Comparison of ENCODE assay signal across 8 mouse cellular contexts in the genomic region with DNA sequence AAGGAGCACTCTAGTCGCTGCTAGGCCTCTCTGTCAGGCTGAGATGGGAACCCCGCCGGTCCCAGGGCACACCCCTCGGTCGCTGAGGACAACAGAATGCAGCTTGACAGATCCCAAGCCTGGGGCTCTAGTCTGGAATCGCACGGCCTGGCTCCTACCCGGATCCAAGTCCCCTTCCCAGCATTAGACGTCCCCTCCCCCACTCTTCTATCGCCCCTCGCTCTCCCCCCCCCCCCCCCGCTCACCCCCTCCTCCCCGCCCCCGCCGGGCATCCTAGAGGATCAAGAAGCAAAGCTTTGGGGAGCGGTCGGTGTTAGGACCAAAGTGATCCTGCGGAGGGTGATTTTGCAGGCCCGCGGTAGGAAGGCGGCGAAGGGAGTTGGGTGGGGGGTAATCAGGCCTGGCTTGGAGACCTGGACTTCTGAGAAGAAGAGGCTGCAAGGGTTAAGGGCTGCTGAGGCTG. TPM values are rescaled to one million over a fixed set of nuclear protein-coding genes. Genes with fewer than 3 reads are reported as not detected.
A peak's percentile ranks its signal among the peaks of the same experiment; 100 is the strongest.
DNase-seq lines count a peak whose midpoint lies in the region; ATAC-seq and TF ChIP-seq lines count a peak whose summit lies in the region.

No protein-coding gene starts in this region.

- peak; percentile 38 for ATAC-seq in intestine, embryonic 16.5 days
- no peak for ATAC-seq in monocyte, adult 5-6 weeks (replicated peaks; ENCODE audit: insufficient number of reproducible peaks, low FRiP score, low TSS enrichment, poor library complexity, severe bottlenecking)

- H3K4me1 ChIP-seq in forebrain, embryonic 10.5 days = peaks cover 26% of the 10 kb centered on the region
- H3K4me1 ChIP-seq in intestine, embryonic 16.5 days (ENCODE audit: control insufficient read depth, insufficient read depth, low read length) = peaks cover 5% of the 10 kb centered on the region
- H3K4me1 ChIP-seq in midbrain, embryonic 10.5 days = peaks cover 29% of the 10 kb centered on the region

- no peak for TF ChIP-seq CTCF in layer of hippocampus, adult 2 months (conservative IDR thresholded peaks at IDR 0.05)

- 0% methylated on average over 16 of the region's 22 CpGs for WGBS in forebrain, embryonic 10.5 days
- WGBS in intestine, embryonic 16.5 days = under 1% methylated on average over 17 of the region's 22 CpGs
- under 1% methylated on average over 19 of the region's 22 CpGs for WGBS in midbrain, embryonic 10.5 days

- H3K27me3 ChIP-seq in forebrain, embryonic 10.5 days (ENCODE audit: poor library complexity, severe bottlenecking) = peaks cover 7% of the 10 kb centered on the region
- no peaks in the 10 kb centered on the region for H3K27me3 ChIP-seq in intestine, embryonic 16.5 days (replicated peaks; ENCODE audit: control insufficient read depth, insufficient read depth, low read length)
- peaks cover 11% of the 10 kb centered on the region; the same call in 1 of the 2 replicates for H3K27me3 ChIP-seq in midbrain, embryonic 10.5 days (ENCODE audit: low read depth, poor library complexity, severe bottlenecking)

- peak overlapping the region; percentile 65 for H3K9ac ChIP-seq in intestine, embryonic 16.5 days (ENCODE audit: low read depth, low read length)

- peak overlapping the region; percentile 88 for H3K4me2 ChIP-seq in intestine, embryonic 16.5 days (ENCODE audit: low read depth, low read length)

- DNase-seq in layer of hippocampus, adult 2 months (ENCODE audit: low spot score in 2 of 2) = no peak
- DNase-seq in layer of hippocampus, adult 18-20 months (ENCODE audit: low spot score in 2 of 2) = no peak
- peak; percentile 51 for DNase-seq in ZHBTc4 (ENCODE audit: low read depth, low spot score)
- peak; percentile 57 for DNase-seq in forebrain, embryonic 10.5 days (ENCODE audit: extremely low spot score, low spot score)
- DNase-seq in midbrain, embryonic 10.5 days (ENCODE audit: low spot score) = no peak
- no peak for DNase-seq in frontal cortex, postnatal 10 days (ENCODE audit: low spot score in 2 of 2)

- no peaks in the 10 kb centered on the region; the same call in 1 of the 2 replicates for H3K36me3 ChIP-seq in forebrain, embryonic 10.5 days (replicated peaks)
- H3K36me3 ChIP-seq in intestine, embryonic 16.5 days (ENCODE audit: control insufficient read depth, insufficient read depth, low read length) = no peaks in the 10 kb centered on the region
- no peaks in the 10 kb centered on the region for H3K36me3 ChIP-seq in midbrain, embryonic 10.5 days

- H3K27ac ChIP-seq in layer of hippocampus, adult 2 months = peak overlapping the region; percentile 95
- H3K27ac ChIP-seq in forebrain, embryonic 10.5 days = peak overlapping the region; percentile 95
- 0 out of 2 replicates have a peak overlapping the region, but pooled peaks have one; percentile 15 for H3K27ac ChIP-seq in intestine, embryonic 16.5 days (ENCODE audit: low read length)
- H3K27ac ChIP-seq in midbrain, embryonic 10.5 days (replicated peaks) = peak overlapping the region; percentile 95

- H3K9me3 ChIP-seq in forebrain, embryonic 10.5 days = no peaks in the 10 kb centered on the region
- H3K9me3 ChIP-seq in intestine, embryonic 16.5 days (ENCODE audit: control insufficient read depth, low read length) = no peaks in the 10 kb centered on the region
- no peaks in the 10 kb centered on the region for H3K9me3 ChIP-seq in midbrain, embryonic 10.5 days (replicated peaks)

- peak overlapping the region; percentile 94 for H3K4me3 ChIP-seq in layer of hippocampus, adult 2 months
- peak overlapping the region; percentile 83 for H3K4me3 ChIP-seq in forebrain, embryonic 10.5 days
- H3K4me3 ChIP-seq in intestine, embryonic 16.5 days (ENCODE audit: low read length) = peak overlapping the region; percentile 74
- H3K4me3 ChIP-seq in midbrain, embryonic 10.5 days = peak overlapping the region; percentile 88

RNA-seq across cellular contexts. Expression of gene Apbb1, which starts 0.8 kb away (rescaled TPM):
- total RNA-seq in layer of hippocampus, adult 2 months (2021) = 100 to 1,000 TPM; 360 to 370 TPM
- 100 to 1,000 TPM; 382 to 388 TPM for total RNA-seq in layer of hippocampus, adult 18-20 months (2021)
- polyA plus RNA-seq in forebrain, embryonic 10.5 days (2016; fragmentation: Nextera tagmentation; extraction: Ambion mirVana) = 105 and 106 TPM in 2 replicates
- polyA plus RNA-seq in intestine, embryonic 16.5 days (2015; fragmentation: Nextera tagmentation; extraction: Ambion mirVana) = 29.2 and 35.2 TPM in 2 replicates
- 112 and 134 TPM in 2 replicates for polyA plus RNA-seq in midbrain, embryonic 10.5 days (2016; fragmentation: Nextera tagmentation; extraction: Ambion mirVana)
- total RNA-seq in monocyte, adult 5-6 weeks (2017) = 6.0 to 25.3 TPM (median 10.9 TPM) in 3 replicates

RNA-seq across cellular contexts. Expression of gene Hpx, which starts 19.3 kb away (rescaled TPM):
- under 1 TPM in 1 of 2 experiments, not detected in 1; 0.23 TPM for total RNA-seq in layer of hippocampus, adult 2 months (2021)
- under 1 TPM in 1 of 2 experiments, not detected in 1; 0.42 TPM for total RNA-seq in layer of hippocampus, adult 18-20 months (2021)
- 0.33 TPM in 1 of 2 replicates, not detected in the other for polyA plus RNA-seq in forebrain, embryonic 10.5 days (2016; fragmentation: Nextera tagmentation; extraction: Ambion mirVana)
- polyA plus RNA-seq in intestine, embryonic 16.5 days (2015; fragmentation: Nextera tagmentation; extraction: Ambion mirVana) = 3.0 and 7.5 TPM in 2 replicates
- 0.07 and 0.17 TPM in 2 replicates for polyA plus RNA-seq in midbrain, embryonic 10.5 days (2016; fragmentation: Nextera tagmentation; extraction: Ambion mirVana)
- total RNA-seq in monocyte, adult 5-6 weeks (2017) = not detected in 3 replicates

RNA-seq across cellular contexts. Expression of gene Smpd1, which starts 26.5 kb away (rescaled TPM):
- 10 to 100 TPM; 82.7 to 86.2 TPM for total RNA-seq in layer of hippocampus, adult 2 months (2021)
- 10 to 100 TPM; 83.8 to 89.3 TPM for total RNA-seq in layer of hippocampus, adult 18-20 months (2021)
- polyA plus RNA-seq in forebrain, embryonic 10.5 days (2016; fragmentation: Nextera tagmentation; extraction: Ambion mirVana) = 29.0 and 29.7 TPM in 2 replicates
- 32.8 and 33.0 TPM in 2 replicates for polyA plus RNA-seq in intestine, embryonic 16.5 days (2015; fragmentation: Nextera tagmentation; extraction: Ambion mirVana)
- 34.2 and 41.7 TPM in 2 replicates for polyA plus RNA-seq in midbrain, embryonic 10.5 days (2016; fragmentation: Nextera tagmentation; extraction: Ambion mirVana)
- total RNA-seq in monocyte, adult 5-6 weeks (2017) = 20.2 to 29.2 TPM (median 28.0 TPM) in 3 replicates

RNA-seq across cellular contexts. Expression of gene Trim3, which starts 52.7 kb away (rescaled TPM):
- 100 to 1,000 TPM; 140 to 142 TPM for total RNA-seq in layer of hippocampus, adult 2 months (2021)
- total RNA-seq in layer of hippocampus, adult 18-20 months (2021) = 100 to 1,000 TPM; 122 to 136 TPM
- 25.9 and 27.8 TPM in 2 replicates for polyA plus RNA-seq in forebrain, embryonic 10.5 days (2016; fragmentation: Nextera tagmentation; extraction: Ambion mirVana)
- 18.0 and 19.1 TPM in 2 replicates for polyA plus RNA-seq in intestine, embryonic 16.5 days (2015; fragmentation: Nextera tagmentation; extraction: Ambion mirVana)
- polyA plus RNA-seq in midbrain, embryonic 10.5 days (2016; fragmentation: Nextera tagmentation; extraction: Ambion mirVana) = 30.3 and 36.0 TPM in 2 replicates
- total RNA-seq in monocyte, adult 5-6 weeks (2017) = 4.9 to 26.3 TPM (median 23.4 TPM) in 3 replicates

RNA-seq across cellular contexts. Expression of gene Timm10b, which starts 59.2 kb away (rescaled TPM):
- total RNA-seq in layer of hippocampus, adult 2 months (2021) = 10 to 100 TPM; 67.4 to 73.7 TPM
- total RNA-seq in layer of hippocampus, adult 18-20 months (2021) = 10 to 100 TPM; 69.2 to 73.6 TPM
- 145 and 163 TPM in 2 replicates for polyA plus RNA-seq in forebrain, embryonic 10.5 days (2016; fragmentation: Nextera tagmentation; extraction: Ambion mirVana)
- 188 and 200 TPM in 2 replicates for polyA plus RNA-seq in intestine, embryonic 16.5 days (2015; fragmentation: Nextera tagmentation; extraction: Ambion mirVana)
- 164 TPM in 2 replicates for polyA plus RNA-seq in midbrain, embryonic 10.5 days (2016; fragmentation: Nextera tagmentation; extraction: Ambion mirVana)
- total RNA-seq in monocyte, adult 5-6 weeks (2017) = 57.4 to 73.7 TPM (median 68.2 TPM) in 3 replicates

Comparison
In these comparisons a context has a peak if more than half of its experiments do, and no peak if none do; other contexts are left out.
1. DNase-seq: peak in ZHBTc4 (single experiment) and forebrain, embryonic 10.5 days (single experiment); none in layer of hippocampus, adult 2 months (0 of 2), layer of hippocampus, adult 18-20 months (0 of 2), midbrain, embryonic 10.5 days (single experiment) and frontal cortex, postnatal 10 days (0 of 2).
2. H3K27ac ChIP-seq: peak in every context shown above with its lines; median percentile 95 in layer of hippocampus, adult 2 months; 95 in forebrain, embryonic 10.5 days; 95 in midbrain, embryonic 10.5 days; 15 in intestine, embryonic 16.5 days.
3. RNA of gene Apbb1, which starts 0.8 kb away (total RNA-seq): 382 to 388 TPM in layer of hippocampus, adult 18-20 months and 360 to 370 TPM in layer of hippocampus, adult 2 months; 6.0 to 25.3 TPM in monocyte, adult 5-6 weeks; every median in the first group is over 10 times any median in the second.
4. Peak in every context shown above with its lines, with median percentiles within 50 percentile points of each other: H3K4me3 ChIP-seq.